Mouse (Mus musculus): ENCODE results near the gene Ncl.

Ncl gene

DNA sequence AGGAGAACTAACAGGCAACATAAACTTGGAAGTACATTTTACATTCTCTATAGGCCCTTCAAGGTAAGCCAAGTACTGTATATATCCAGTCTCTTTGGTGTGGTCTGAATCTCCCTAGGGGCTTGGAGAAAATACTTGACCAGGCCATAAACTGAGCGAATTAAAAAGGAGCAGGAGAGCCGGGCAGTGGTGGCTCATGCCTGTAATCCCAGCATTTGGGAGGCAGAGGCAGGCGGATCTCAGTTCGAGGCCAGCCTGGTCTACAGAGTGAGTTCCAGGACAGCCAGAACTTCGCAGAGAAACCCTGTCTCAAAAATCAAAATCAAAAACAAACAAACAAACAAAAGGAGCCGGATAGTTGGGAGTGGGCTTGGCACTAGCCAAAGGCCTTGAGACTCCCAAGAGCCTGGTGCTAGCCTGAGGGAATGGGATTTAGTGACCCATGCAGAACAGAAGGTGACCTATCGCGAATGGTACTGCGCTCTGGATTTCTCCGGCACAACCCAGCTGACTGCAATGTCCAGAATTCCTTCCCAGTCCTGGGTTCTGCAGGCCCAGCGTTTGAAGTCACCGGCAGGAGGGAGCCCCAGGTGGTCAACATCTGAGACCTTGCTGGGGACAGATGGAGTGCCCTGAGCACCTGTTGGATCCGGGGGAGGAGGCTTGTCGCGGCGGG, 46.0 kb downstream of the Ncl start:
- DNase-seq (ENCODE audit: low read depth, low spot score): no peak

DNA sequence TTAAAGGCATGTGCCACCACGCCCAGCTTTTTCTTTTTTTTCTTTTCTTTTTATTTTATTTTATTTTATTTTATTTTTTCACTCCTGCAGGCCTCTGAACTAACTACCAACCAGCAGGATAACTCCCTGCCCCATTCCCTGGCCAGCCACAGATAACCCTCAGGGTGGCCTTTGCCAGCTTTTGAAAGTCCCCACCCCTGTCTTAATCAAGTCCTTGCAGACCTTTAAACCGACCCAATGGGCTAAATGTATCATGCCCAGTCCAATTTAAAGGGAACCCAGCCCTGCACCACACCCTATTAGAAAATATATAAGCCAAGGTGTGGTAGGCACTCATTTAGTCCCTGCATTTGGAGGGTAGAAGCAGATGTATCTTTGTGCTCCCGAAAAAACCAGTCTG, 46.9 kb downstream of the Ncl start:
- DNase-seq (ENCODE audit: low read depth, low spot score): no peak

DNA sequence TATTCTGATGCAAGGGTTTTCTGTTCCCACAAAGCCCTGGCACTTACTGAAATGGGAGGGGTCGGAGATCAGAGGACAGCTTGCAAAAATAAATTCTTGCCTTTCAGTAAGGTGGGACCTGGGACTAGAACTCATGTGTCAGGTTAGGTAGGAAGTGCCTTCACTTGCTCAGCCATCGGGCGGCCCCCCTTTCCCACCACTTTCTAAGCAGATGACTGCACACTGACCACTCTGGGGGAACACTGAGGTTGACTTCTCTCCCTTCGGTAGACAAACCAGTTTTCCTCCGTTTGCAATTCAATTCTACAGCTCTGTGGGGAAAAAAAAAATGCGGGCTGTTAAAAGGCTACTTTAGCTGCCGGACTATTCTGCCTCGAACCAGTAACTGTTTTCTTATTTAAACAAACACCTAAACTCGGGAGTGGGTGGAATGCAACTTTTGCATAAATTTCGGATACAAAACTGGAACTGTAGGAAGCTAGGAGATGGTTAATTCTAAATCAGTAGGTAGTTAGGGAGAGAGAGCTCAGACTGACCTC, 47.7 kb downstream of the Ncl start:
- no peak for DNase-seq (ENCODE audit: low read depth, low spot score)

GRCm38 (mm10) chr1:86310536-86311310, 48.5 kb downstream of the Ncl start:
- no peak for DNase-seq (ENCODE audit: low read depth, low spot score)

DNA sequence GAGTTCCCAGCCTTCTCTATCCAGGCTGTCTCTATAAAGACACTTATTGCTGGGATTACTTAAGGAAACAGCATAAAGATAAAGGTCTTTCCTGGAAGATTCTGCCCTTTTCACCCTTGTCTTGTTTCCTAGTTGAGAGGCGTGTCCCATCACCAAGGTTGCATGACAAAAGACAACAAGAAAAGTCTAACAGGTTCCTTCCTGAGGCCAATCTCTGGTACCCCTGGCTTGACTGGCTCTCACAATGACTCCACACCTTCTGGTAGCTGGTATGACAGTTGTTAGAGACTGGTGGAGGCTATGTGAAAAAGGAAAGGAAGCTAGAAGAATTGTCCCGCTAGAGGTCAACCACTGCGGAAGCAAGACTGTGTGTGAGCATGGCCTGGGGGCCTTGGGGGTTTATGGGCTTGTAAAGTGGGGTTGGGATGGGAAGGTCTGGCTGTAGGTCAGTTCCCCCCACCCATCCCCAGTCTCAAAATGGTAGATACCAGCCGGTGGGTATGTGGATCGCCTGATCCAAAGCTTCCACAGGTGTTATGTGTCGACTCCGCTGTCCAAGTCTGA, 49.8 kb downstream of the Ncl start:
- DNase-seq (ENCODE audit: low read depth, low spot score): no peak

DNA sequence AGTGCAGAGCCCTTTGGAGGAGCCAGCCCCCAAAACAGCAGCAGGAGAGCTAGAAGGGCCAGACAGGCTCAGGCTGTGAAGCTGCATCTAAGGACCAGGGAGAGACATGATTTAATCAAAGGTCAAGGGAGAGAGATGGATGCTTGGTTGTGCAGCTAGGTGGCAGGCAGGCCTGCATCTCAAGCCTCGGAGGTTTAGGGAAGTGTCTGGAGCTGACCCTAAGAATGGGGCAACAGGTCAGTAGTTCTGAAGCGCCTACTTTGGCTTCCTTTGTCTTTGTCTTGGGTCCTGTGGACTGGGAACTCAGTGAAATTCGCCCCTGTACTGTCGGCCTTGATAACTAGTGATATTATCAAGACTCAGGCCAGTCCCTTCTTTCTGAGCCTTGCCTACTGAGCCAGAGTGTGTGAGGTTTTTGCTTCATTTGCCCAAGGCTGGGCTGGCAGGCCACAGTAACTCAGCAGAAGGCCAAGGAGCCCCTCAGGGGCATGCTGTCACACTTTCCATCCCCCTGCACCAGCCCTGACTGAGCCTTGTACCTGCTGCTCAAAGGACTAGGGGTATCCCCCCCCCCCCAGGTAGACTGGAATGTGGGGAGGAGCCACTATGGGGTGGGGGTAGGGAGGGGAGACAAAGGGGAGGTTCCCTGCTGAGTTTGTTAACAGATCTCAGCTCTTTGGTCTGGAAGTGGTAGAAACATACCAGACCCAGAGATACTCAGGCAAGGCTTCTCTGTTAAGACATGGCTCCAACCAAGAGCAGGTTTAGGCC, 51.1 kb downstream of the Ncl start:
- DNase-seq (ENCODE audit: low read depth, low spot score): no peak

GRCm38 (mm10) chr1:86307177-86307762, 51.9 kb downstream of the Ncl start:
- DNase-seq (ENCODE audit: low read depth, low spot score): no peak

DNA sequence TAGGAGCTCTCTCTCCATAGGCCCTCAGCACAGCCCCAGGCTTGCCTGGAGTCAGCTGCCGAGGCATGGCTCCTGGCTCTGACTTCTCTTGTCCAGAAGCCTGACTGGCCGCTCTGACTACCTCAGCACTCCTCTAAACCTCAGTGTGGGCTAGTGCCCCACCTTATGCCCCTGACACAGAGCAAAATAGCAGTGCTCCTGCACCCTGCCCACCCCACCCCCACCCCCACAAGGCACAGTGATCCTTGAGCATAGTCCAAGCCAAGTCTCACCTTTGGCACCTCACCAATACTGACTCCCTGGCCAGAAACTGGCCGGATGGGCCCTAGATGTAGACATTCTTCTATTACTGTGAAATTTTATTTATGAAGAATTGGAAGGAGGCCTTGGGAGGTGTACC, 52.5 kb downstream of the Ncl start:
- DNase-seq (ENCODE audit: low read depth, low spot score): no peak

- DNase-seq (ENCODE audit: low read depth, low spot score): no peak
These were observed 55.3 kb downstream of the Ncl start for GRCm38 (mm10) chr1:86303873-86304250.

DNA sequence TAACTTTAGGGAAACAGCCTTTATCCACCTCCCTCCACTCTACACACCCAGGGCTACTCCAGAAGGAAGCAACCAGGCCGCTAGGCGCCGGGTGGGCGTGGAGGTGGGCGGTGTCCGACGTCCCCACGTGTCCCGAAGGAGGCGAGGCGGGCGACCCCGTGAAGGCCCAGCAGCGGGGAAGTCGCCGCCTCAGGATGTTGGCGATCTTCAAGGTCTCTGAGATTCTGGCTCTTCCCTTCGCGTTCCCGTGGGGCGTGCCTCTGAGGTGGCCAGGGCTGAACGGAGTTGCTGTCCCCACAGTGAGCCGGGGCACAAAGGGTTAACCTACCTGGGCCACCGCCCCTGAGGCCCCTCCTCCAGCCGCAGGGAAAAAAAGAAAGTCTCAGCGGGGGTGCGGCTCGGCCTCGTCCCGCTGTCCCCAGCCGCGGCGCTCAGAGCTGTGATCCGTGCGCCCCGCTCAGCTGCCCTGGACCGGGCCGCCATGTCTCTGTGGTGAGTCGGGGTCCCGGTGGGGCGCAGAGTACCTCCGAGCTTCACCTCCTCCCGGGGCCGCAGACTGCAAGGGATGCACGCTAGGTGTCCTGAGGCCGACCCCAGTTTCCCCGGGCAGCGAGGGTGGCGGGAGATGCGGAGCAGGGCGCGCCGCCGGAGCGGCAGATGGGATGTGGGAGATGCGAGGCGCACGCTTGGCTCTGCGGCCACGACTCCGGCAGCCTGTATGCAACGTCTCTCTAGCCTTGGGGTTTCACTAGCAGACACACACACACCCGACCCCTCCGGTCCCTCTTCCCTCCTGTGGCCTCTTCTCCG, 55.9 kb downstream of the Ncl start:
- no peak for DNase-seq (ENCODE audit: low read depth, low spot score)

DNA sequence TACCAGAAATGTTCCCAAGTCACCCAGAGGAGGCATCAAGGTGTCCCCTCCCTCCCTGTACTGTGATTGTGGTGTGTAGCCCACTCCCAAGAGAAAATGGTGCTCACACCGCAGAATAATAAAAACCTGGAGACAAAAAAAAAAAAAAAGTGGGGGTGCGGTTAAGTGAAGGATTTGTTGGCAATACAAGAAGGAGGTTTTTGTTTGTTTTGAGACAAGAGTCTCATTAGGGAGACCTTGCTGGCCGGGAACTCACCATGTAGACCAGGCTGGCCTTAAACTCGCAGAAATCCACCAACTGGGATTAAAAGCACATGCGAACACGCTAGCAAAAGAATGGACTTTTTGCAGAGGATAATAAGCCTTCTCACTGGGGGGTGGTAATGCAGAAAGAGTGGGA, 56.7 kb downstream of the Ncl start, which contains the start of gene B3gnt7:
TSS of gene B3gnt7 (plus strand) at position 301 of the 400 bp plus-strand sequence.
- DNase-seq (ENCODE audit: low read depth, low spot score): no peak

- DNase-seq (ENCODE audit: low read depth, low spot score): peak; percentile 28
These were observed 57.7 kb downstream of the Ncl start for GRCm38 (mm10) chr1:86301221-86302091.

- no peak for DNase-seq (ENCODE audit: low read depth, low spot score)
These were observed 58.5 kb downstream of the Ncl start for GRCm38 (mm10) chr1:86300731-86301130.

- peak; percentile 33 for DNase-seq (ENCODE audit: low read depth, low spot score)
These were observed 59.1 kb downstream of the Ncl start for GRCm38 (mm10) chr1:86300093-86300492.

Data from 3T3-L1 (cell line).